Mouse (Mus musculus) limb, embryonic 14.5 days (tissue): Measurements from ENCODE around the gene Fut2. TPM values are rescaled to one million over a fixed set of nuclear protein-coding genes. Genes with fewer than 3 reads are reported as not detected.

ENCODE experiments used
- ATAC-seq: fragments of 200-750 bp; cut with Nextera tagmentation; 2 replicates; pipeline ENCODE4 v1.8.0; 2017; ENCODE audit warnings: low read depth, moderate number of reproducible peaks, moderate TSS enrichment; ENCODE audit not compliant: low FRiP score
- DNase-seq: peaks from one replicate; pipeline ENCODE4 v3.0.0-alpha.2; 2015; ENCODE audit warnings: low spot score
- H3K27ac ChIP-seq: fragments of 300-500 bp; sonication (generic); replicated peaks from 2 replicates; pipeline ENCODE4 v1.5.1; 2014; ENCODE audit warnings: low read depth, mild to moderate bottlenecking, low read length, moderate library complexity, mixed read lengths
- H3K27me3 ChIP-seq: fragments of 300-500 bp; sonication (generic); 2 replicates; pipeline ENCODE4 v1.6.1; 2014; ENCODE audit warnings: low read length, mixed read lengths; ENCODE audit not compliant: control insufficient read depth, insufficient read depth
- H3K36me3 ChIP-seq: fragments of 300-500 bp; sonication (generic); 2 replicates; pipeline ENCODE4 v1.6.1; 2014; ENCODE audit warnings: mild to moderate bottlenecking, low read length, moderate library complexity, mixed read lengths; ENCODE audit not compliant: control insufficient read depth, insufficient read depth
- H3K4me1 ChIP-seq: fragments of 300-500 bp; sonication (generic); 2 replicates; pipeline ENCODE4 v1.6.1; 2014; ENCODE audit warnings: antibody characterized with exemption, low read length, mixed read lengths; ENCODE audit not compliant: control insufficient read depth, insufficient read depth
- H3K4me2 ChIP-seq: fragments of 300-500 bp; sonication (generic); replicated peaks from 2 replicates; pipeline ENCODE4 v1.6.1; 2014; ENCODE audit warnings: low read depth, mild to moderate bottlenecking, low read length, moderate library complexity; ENCODE audit not compliant: severe bottlenecking
- H3K4me3 ChIP-seq: fragments of 300-500 bp; sonication (generic); replicated peaks from 2 replicates; pipeline ENCODE4 v1.5.1; 2014; ENCODE audit warnings: low read length
- H3K9ac ChIP-seq: fragments of 300-500 bp; sonication (generic); 2 replicates; pipeline ENCODE4 v1.6.1; 2014; ENCODE audit warnings: mild to moderate bottlenecking, low read depth, low read length, moderate library complexity; ENCODE audit not compliant: severe bottlenecking
- H3K9me3 ChIP-seq: fragments of 300-500 bp; sonication (generic); 2 replicates; pipeline ENCODE4 v1.6.1; 2016; ENCODE audit warnings: low read length; ENCODE audit not compliant: control insufficient read depth
- POLR2A ChIP-seq: fragments of 200-500 bp; IDR thresholded peaks from 2 replicates; pipeline ENCODE4 v1.8.0; 2012; ENCODE audit warnings: inconsistent platforms, mild to moderate bottlenecking, moderate library complexity, borderline replicate concordance; ENCODE audit not compliant: insufficient read depth, insufficient read length; ENCODE audit errors: extremely low read depth
- WGBS: fragments of 180-500 bp; shearing (Covaris S2); extraction: QIAGEN DNeasy Blood & Tissue Kit; methylation state at CpG from one replicate; pipeline ENCODE4 v1.1.7; 2014; 5-methylcytosine and 5-hydroxymethylcytosine counted together
- polyA plus RNA-seq, 2 experiments: library from polyadenylated mRNA; depleted of rRNA in 1 of 2; stranded (reverse) in 1 of 2; unstranded in 1 of 2; fragments of >200 nt; fragmentation: Nextera tagmentation in 1 of 2; extraction: Ambion mirVana in 1 of 2; gene quantifications; 2 replicates each; pipeline versions ENCODE4 v1.2.1 to v1.2.3; 2012 to 2014

The Fut2 gene
- polyA plus RNA-seq, 2 experiments = 1.4 to 2.9 TPM

GRCm38 (mm10) chr7:45695098-45695497 lies 28.9 kb upstream of the Fut2 start:
- DNase-seq (no peak), ATAC-seq (peak; percentile 51)
- Histone ChIP-seq H3K4me1 (peaks cover 4% of the 10 kb centered on the region; the same call in 1 of the 2 replicates), H3K4me2 (no peak overlapping the region), H3K9me3 (no peaks in the 10 kb centered on the region), H3K4me3 (no peak overlapping the region), H3K36me3 (no peaks in the 10 kb centered on the region), H3K9ac (no peak overlapping the region), H3K27ac (peak overlapping the region; percentile 52; the same call in 1 of the 2 replicates), H3K27me3 (peaks cover 12% of the 10 kb centered on the region; the same call in 1 of the 2 replicates)
- TF ChIP-seq POLR2A = no peak
- 2% methylated on average over 6 of the region's 6 CpGs for WGBS

- WGBS = 93% methylated on average over 50 of the region's 50 CpGs
- 0 out of 2 replicates have a peak, but pooled peaks cover 2% of the 10 kb centered on the region for H3K27me3 ChIP-seq
Measured at GRCm38 (mm10) chr7:45693921-45694591, 27.9 kb upstream of the Fut2 start, which contains the start of gene Sec1. Gene Sec1, minus strand, starts transcription at chr7:45694402.

GRCm38 (mm10) chr7:45692364-45692763 lies 26.2 kb upstream of the Fut2 start:
- no peak overlapping the region for H3K27ac ChIP-seq
- ATAC-seq = no peak
- no peaks in the 10 kb centered on the region for H3K9me3 ChIP-seq
- 94% methylated on average over 2 of the region's 2 CpGs for WGBS
- H3K27me3 ChIP-seq = no peaks in the 10 kb centered on the region
- H3K36me3 ChIP-seq = no peaks in the 10 kb centered on the region
- no peak overlapping the region for H3K4me3 ChIP-seq
- DNase-seq = no peak
- H3K4me1 ChIP-seq = no peaks in the 10 kb centered on the region
- no peak overlapping the region for H3K4me2 ChIP-seq
- TF ChIP-seq POLR2A = no peak
- no peak overlapping the region for H3K9ac ChIP-seq

More at GRCm38 (mm10) chr7:45693921-45694591, 27.9 kb upstream of the Fut2 start, which contains the start of gene Sec1:
- no peak for TF ChIP-seq POLR2A
- no peaks in the 10 kb centered on the region for H3K9me3 ChIP-seq
- ATAC-seq = no peak
- H3K4me2 ChIP-seq = no peak within 1 kb of the TSS
- no peak for DNase-seq
- H3K9ac ChIP-seq = no peak within 1 kb of the TSS
- peak within 1 kb of the TSS; percentile 52; the same call in 1 of the 2 replicates for H3K27ac ChIP-seq
- no peaks in the 10 kb centered on the region for H3K36me3 ChIP-seq
- no peak within 1 kb of the TSS for H3K4me3 ChIP-seq
- no peaks in the 10 kb centered on the region for H3K4me1 ChIP-seq

- no peaks in the 10 kb centered on the region for H3K9me3 ChIP-seq
- no peaks in the 10 kb centered on the region for H3K36me3 ChIP-seq
- 79% methylated on average over 11 of the region's 11 CpGs for WGBS
- no peak overlapping the region for H3K4me3 ChIP-seq
- no peak for DNase-seq
- no peak for TF ChIP-seq POLR2A
- no peak for ATAC-seq
- no peak overlapping the region for H3K9ac ChIP-seq
- no peaks in the 10 kb centered on the region for H3K27me3 ChIP-seq
- no peak overlapping the region for H3K4me2 ChIP-seq
- no peak overlapping the region for H3K27ac ChIP-seq
- peaks cover 4% of the 10 kb centered on the region; the same call in 1 of the 2 replicates for H3K4me1 ChIP-seq
Measured at GRCm38 (mm10) chr7:45689800-45690199, 23.6 kb upstream of the Fut2 start.

GRCm38 (mm10) chr7:45689099-45689498 lies 22.9 kb upstream of the Fut2 start:
- no peak overlapping the region for H3K27ac ChIP-seq
- ATAC-seq = no peak
- DNase-seq = no peak
- H3K4me1 ChIP-seq = peaks cover 4% of the 10 kb centered on the region; the same call in 1 of the 2 replicates
- no peak overlapping the region for H3K9ac ChIP-seq
- H3K9me3 ChIP-seq = no peaks in the 10 kb centered on the region
- no peaks in the 10 kb centered on the region for H3K27me3 ChIP-seq
- no peak for TF ChIP-seq POLR2A
- H3K4me2 ChIP-seq = no peak overlapping the region
- 61% methylated on average over 6 of the region's 6 CpGs for WGBS
- H3K36me3 ChIP-seq = no peaks in the 10 kb centered on the region
- H3K4me3 ChIP-seq = no peak overlapping the region
